Mouse (Mus musculus): ENCODE data around the gene Ehd2.
A peak's percentile ranks its signal among the peaks of the same experiment; 100 is the strongest.

The Ehd2 gene

DNA sequence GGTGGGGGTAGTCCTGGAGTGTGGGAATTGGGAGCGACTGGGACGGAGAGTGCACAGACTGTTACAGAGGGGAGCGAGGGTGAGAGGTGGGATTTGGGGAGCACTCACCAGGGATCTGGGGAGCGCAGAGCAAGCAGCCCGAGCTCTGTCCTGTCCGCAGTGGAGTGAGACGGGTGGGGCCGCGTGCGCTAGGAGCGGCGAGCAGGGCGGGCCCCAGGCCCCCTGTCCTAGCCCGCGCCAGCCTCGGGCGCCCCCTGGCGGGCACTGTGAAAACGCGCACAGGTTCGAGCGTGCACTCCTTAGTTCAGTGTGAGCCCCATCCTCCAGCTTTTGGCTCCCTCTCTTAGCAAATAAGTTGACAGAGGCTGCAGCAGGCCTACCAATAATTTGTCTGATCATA is at the start of gene Ehd2:
TSS of gene Ehd2 (minus strand) at position 256 of the 400 bp plus-strand sequence.
- DNase-seq (ENCODE audit: low read depth, low spot score): peak; percentile 61

- no peak for DNase-seq (ENCODE audit: low read depth, low spot score)
Measured at GRCm38 (mm10) chr7:16015384-16015783, 48.0 kb upstream of the Ehd2 start.

DNA sequence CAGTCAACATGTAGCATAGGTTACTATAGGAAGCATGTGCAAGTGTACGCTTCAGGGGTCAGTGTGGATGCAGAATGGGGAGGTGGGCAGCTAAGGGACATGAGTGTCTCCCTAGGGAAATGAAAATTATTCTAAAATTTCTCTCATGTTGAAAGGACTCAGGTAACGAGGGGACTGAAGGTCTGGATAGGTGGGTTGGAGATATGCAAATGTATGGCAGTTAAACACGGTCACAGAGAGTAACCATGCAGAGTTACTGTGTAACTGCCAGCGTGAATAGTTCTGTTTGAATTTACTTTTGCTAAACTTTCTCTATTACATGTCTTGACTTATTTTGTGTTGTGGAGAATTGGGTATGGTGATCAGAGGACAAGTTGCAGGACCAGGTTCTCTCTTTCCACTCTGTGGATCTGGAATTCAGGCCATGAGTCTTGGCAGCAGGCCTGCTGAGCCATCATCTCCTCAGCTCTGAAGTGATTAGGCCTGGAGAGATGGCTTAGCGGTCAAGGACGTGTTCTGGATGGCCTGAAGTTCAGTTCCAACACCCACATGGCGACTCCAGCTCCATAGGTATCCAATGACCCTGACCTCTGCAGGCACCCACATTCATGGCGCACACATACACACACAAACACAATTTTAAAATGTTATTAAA is 47.3 kb upstream of the Ehd2 start:
- no peak for DNase-seq (ENCODE audit: low read depth, low spot score)

DNA sequence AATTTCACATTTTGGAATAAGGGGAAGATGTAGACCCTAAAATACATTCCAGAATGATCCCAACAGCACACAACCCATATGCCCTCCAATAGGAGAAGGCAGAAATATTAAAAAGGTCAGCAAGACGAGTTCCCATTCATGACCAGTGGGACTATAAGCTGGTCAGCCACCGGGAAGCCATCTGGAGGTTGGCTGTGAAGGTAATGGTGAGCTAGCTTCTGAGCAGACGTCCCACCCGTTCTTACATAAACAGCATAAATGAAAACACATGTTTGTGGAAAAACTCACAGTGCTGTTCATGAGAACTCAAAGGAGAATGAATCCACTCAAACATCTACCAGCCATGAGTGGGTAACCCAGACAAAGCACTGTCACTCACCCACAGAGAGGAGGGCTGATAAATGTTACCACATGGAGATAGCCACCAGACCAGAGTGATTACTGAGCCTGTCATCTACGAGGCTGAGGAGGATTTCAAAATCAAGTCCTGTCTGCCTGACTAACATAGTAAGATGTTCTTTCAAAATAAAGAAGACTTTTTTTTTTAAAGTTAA is 46.4 kb upstream of the Ehd2 start:
- no peak for DNase-seq (ENCODE audit: low read depth, low spot score)

- DNase-seq (ENCODE audit: low read depth, low spot score): no peak
Measured at GRCm38 (mm10) chr7:16012576-16013263, 45.4 kb upstream of the Ehd2 start.

DNA sequence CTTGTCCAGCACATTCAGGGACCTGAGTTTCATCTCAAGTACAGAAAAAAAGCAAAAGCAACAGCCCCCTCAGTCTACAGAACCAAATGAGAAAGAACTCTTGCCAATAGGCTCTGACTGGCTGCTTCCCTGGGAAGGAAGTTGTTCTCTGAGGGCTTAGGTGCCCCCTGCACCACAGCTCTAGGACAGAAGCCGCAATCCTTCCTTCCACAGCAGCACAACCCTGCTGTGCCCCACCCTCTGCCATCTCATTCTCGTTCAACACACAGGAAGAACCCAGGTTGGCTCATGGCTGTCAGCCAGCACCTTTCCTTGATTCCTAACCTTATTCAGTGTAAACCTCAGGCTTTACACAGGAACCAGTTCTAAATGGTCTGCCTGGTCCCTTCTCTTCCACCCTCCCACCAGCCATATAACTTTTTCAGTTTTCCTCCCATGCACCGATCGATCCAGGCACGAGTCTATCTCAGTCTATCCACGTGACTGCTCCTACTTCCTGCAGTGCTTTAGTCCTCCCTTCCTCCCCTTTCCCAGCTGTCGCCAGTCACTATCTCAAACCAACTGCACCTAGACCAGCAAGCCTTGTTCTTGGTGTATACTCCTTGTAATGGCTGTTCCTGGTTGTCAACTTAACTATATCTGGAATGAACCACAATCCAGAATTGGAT is 44.2 kb upstream of the Ehd2 start:
- no peak for DNase-seq (ENCODE audit: low read depth, low spot score)

GRCm38 (mm10) chr7:16010649-16011048 is 43.3 kb upstream of the Ehd2 start:
- DNase-seq (ENCODE audit: low read depth, low spot score): no peak

DNA sequence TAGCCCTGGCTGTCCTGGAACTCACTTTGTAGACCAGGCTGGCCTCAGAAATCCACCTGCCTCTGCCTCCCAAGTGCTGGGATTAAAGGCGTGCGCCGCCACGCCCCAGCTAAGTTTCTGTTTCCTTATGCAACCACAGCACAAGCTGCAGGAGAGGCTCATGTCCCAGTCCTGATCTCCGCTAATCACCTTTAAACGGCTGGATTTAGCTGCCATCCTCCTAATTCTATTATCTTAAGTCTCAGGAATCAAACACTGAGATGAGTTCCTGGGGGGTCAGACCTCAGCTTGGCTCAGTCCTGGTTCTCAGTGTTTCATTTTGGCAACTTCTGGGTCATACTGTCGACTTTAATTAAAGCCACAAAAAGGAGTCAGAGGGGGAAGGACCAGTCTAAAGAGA is 42.3 kb upstream of the Ehd2 start:
- DNase-seq (ENCODE audit: low read depth, low spot score): peak; percentile 29

DNA sequence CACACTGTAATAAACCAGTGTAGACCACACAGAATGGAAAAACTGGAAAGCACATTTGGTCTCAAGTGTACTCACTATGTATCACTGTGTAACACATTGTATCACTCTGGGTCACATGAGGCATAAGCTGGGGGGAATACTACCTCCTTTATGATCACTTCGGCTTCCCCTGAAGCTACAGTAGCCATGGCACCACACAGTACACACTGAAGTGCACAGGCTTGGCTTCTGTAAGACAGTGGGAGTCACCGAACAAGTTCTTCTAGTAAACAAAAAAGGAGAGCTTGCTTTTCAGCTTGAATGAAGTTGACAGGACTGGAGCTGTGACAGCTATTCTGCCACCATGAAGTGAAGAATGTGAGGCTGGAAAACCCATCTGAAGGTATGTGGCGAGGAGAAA is 37.7 kb upstream of the Ehd2 start:
- no peak for DNase-seq (ENCODE audit: low read depth, low spot score)

DNA sequence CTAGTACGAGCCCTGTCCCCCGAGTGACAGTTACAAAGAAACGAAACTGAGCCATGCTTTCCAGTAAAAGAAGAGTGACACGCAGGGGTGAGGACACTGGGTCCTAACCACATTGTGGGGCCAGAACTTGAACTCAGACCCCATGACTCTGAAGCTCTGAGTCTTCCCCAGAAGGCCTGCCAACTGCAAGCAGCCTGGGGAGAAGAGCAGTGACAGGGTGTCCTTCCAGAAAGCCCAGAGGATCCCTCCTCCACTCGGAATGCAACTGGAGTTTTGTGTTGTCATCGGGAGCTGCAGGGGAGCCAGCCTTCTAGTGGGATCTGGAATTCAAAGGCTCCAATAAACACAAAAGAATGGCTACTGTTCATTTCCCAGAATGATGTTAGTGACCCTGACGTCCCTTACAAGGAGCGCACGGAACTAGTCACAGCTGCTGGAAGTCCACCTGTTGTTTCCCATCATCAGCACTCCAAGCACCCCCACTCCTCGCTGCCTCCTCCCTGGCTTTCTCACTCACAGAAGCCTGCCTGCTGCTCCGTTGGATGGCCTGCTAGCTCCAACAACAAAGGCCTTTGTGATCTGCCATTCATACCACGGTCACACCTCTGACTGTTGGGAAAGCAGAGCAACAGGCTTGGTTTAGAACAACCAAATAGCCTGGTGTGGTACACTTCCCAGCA is 37.0 kb upstream of the Ehd2 start:
- no peak for DNase-seq (ENCODE audit: low read depth, low spot score)

- DNase-seq (ENCODE audit: low read depth, low spot score): no peak
Measured at GRCm38 (mm10) chr7:16003032-16003431, 35.7 kb upstream of the Ehd2 start.

DNA sequence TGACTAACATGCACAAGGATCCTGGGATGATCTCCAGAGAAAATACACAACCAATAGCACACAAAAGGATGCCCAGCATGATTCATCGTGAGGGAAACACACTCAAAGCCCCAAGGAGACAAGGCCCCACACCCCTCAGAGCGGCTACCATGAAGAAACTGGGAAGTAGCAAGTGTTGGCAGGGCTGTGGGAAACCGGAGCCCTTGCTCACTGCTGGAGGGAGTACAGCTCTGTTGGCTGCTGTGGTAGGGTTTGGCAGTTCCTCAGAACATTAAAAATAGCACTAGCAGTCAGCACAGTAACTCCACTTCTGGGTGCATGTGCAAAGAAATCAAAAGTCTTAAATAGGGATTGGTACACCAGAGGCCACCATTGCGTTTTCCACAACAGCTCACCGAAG is 34.8 kb upstream of the Ehd2 start:
- no peak for DNase-seq (ENCODE audit: low read depth, low spot score)

DNA sequence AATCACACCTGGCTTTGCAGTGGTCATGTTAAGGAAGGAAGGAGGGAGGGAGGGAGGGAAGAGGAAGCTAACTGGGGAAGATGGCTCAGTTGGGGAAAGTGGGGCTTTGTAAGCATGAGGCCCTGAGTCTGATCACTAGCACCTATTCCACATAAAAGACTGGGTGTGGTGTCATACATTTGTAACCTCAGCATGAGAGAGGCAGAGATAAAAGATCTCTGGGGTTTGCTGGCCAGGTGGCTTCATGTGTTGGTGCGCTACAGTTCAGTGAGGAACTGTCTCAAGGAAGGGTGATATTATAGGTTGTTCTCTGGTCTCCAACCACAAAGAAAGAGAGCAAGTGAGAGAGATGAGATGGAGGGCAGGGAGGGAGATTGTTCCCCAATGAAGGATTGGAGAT is 34.3 kb upstream of the Ehd2 start:
- DNase-seq (ENCODE audit: low read depth, low spot score): no peak

DNA sequence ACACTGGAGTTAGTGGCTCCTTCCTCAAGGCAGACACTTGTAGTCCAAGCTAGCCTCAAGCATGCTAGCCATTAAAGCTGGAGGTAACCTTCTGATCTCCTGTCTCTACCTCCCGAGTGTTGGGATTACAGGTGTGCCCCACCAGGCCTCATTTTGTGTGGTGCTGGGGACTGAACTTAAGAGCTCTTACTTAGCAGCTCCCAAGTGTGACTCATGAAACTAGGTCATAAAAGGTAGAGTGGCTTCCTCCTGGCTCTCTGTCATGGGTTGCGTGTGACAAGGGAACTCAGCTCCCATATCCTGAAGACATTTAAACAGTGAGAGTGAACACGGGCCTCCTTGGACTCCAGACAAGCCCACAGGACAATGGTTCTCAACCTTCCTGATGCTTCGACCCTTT is 26.4 kb upstream of the Ehd2 start:
- no peak for DNase-seq (ENCODE audit: low read depth, low spot score)

GRCm38 (mm10) chr7:15993152-15993551 is 25.8 kb upstream of the Ehd2 start:
- no peak for DNase-seq (ENCODE audit: low read depth, low spot score)

DNA sequence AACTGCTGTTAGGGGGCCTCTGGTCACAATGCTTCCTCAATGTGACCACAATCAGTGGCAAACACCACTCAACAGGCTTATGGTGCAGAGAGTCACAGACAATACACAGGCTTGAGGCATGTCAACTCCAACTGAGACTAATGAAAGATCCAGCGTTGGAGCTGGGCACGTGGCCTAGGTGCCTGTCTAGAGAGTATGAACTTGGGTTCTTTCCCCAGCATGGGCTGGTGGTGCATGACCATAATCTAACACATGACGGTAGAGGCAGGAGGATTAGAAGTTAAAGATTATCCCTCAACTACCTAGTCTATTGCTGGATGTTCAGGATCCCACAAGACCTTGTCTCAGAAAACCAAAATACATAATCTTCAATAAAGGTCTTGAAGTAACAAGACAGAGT is 24.4 kb upstream of the Ehd2 start:
- DNase-seq (ENCODE audit: low read depth, low spot score): no peak

GRCm38 (mm10) chr7:15987661-15988356 is 20.4 kb upstream of the Ehd2 start:
- no peak for DNase-seq (ENCODE audit: low read depth, low spot score)

- peak; percentile 34 for DNase-seq (ENCODE audit: low read depth, low spot score)
Measured at GRCm38 (mm10) chr7:15982729-15983407, 15.5 kb upstream of the Ehd2 start.

DNA sequence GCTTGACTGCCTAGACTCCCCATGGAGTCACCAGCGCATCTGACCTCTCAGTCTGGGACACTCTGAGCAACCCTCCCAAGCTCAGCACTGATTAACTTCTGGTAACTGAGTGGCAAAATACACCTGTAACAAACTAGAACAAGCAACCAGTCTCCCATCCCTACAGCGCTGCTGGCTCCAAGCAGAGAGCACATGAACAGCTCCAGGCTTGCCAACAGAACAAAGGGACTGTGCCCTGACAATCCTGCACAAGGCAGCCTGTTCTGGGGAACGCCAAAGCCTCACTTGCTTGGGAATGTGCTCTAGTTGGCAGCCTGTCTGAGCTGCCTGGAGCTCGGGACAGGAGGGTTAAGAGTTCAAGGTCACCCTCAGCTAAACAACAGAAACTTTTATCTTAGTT is 14.2 kb upstream of the Ehd2 start:
- DNase-seq (ENCODE audit: low read depth, low spot score): no peak

- DNase-seq (ENCODE audit: low read depth, low spot score): no peak
Measured at GRCm38 (mm10) chr7:15980246-15980645, 12.9 kb upstream of the Ehd2 start.

GRCm38 (mm10) chr7:15975904-15976303 is 8.5 kb upstream of the Ehd2 start:
- DNase-seq (ENCODE audit: low read depth, low spot score): peak; percentile 49

All from retina, postnatal 7 days (tissue).